8 mouse cellular contexts compared by ENCODE assay signal in genomic region chr6:126163861-126164755, GRCm38 (mm10). TPM values are rescaled to one million over a fixed set of nuclear protein-coding genes. Genes with fewer than 3 reads are reported as not detected.
DNase-seq lines count a peak whose midpoint lies in the region; ATAC-seq lines count a peak whose summit lies in the region.

No protein-coding gene starts in this region.

- peak overlapping the region; percentile 76 for H3K4me2 ChIP-seq in lung, embryonic 15.5 days
- peak overlapping the region; percentile 72 for H3K4me2 ChIP-seq in forebrain, embryonic 11.5 days (ENCODE audit: low read depth, low read length, severe bottlenecking)
- H3K4me2 ChIP-seq in kidney, embryonic 16.5 days (replicated peaks; ENCODE audit: low read depth, low read length): peak overlapping the region; percentile 77
- H3K4me2 ChIP-seq in neural tube, embryonic 12.5 days (replicated peaks): peak overlapping the region; percentile 64

- peak overlapping the region; percentile 29; the same call in 1 of the 2 replicates for H3K9ac ChIP-seq in lung, embryonic 15.5 days
- H3K9ac ChIP-seq in forebrain, embryonic 11.5 days (ENCODE audit: low read length): peak overlapping the region; percentile 33; the same call in 1 of the 2 replicates
- peak overlapping the region; percentile 69 for H3K9ac ChIP-seq in kidney, embryonic 16.5 days (replicated peaks; ENCODE audit: low read length)
- H3K9ac ChIP-seq in neural tube, embryonic 12.5 days: peak overlapping the region; percentile 29; the same call in 1 of the 2 replicates

- H3K9me3 ChIP-seq in lung, embryonic 15.5 days: no peaks in the 10 kb centered on the region
- no peaks in the 10 kb centered on the region for H3K9me3 ChIP-seq in forebrain, embryonic 11.5 days (ENCODE audit: control insufficient read depth, low read length)
- H3K9me3 ChIP-seq in kidney, embryonic 16.5 days (ENCODE audit: low read length): no peaks in the 10 kb centered on the region
- no peaks in the 10 kb centered on the region for H3K9me3 ChIP-seq in neural tube, embryonic 12.5 days

- WGBS in lung, embryonic 15.5 days: under 1% methylated on average over 40 of the region's 41 CpGs
- under 1% methylated on average over 39 of the region's 41 CpGs for WGBS in forebrain, embryonic 11.5 days
- under 1% methylated on average over 40 of the region's 41 CpGs for WGBS in kidney, embryonic 16.5 days
- under 1% methylated on average over 36 of the region's 41 CpGs for WGBS in neural tube, embryonic 12.5 days

- H3K4me3 ChIP-seq in lung, embryonic 15.5 days: peak overlapping the region; percentile 41
- peak overlapping the region; percentile 35 for H3K4me3 ChIP-seq in forebrain, embryonic 11.5 days (ENCODE audit: low read depth, low read length)
- peak overlapping the region; percentile 58 for H3K4me3 ChIP-seq in kidney, embryonic 16.5 days (ENCODE audit: low read length)
- peak overlapping the region; percentile 36 for H3K4me3 ChIP-seq in neural tube, embryonic 12.5 days

- ATAC-seq in lung, embryonic 15.5 days (ENCODE audit: borderline replicate concordance, extremely low read depth, low FRiP score, low TSS enrichment): no peak
- no peak for ATAC-seq in forebrain, embryonic 11.5 days (replicated peaks; ENCODE audit: low FRiP score)
- no peak for ATAC-seq in kidney, embryonic 16.5 days (ENCODE audit: low FRiP score, low TSS enrichment)
- no peak; the same call in 1 of the 2 replicates for ATAC-seq in neural tube, embryonic 12.5 days (ENCODE audit: low FRiP score, low read depth)

- no peaks in the 10 kb centered on the region for H3K36me3 ChIP-seq in lung, embryonic 15.5 days
- no peaks in the 10 kb centered on the region for H3K36me3 ChIP-seq in forebrain, embryonic 11.5 days (ENCODE audit: control insufficient read depth, insufficient read depth, low read length)
- no peaks in the 10 kb centered on the region for H3K36me3 ChIP-seq in kidney, embryonic 16.5 days (ENCODE audit: insufficient read depth, low read length)
- no peaks in the 10 kb centered on the region for H3K36me3 ChIP-seq in neural tube, embryonic 12.5 days

- DNase-seq in lung, postnatal 25 days (ENCODE audit: low spot score): no peak
- DNase-seq in forebrain, embryonic 11.5 days (ENCODE audit: low spot score): peak; percentile 66
- DNase-seq in thymus, postnatal 4 days: no peak
- no peak for DNase-seq in urinary bladder, postnatal 25 days (ENCODE audit: low spot score)
- DNase-seq in urinary bladder, postnatal 4 days (ENCODE audit: low spot score in 2 of 2): no peak

- H3K27ac ChIP-seq in lung, embryonic 15.5 days: no peak overlapping the region
- no peak overlapping the region for H3K27ac ChIP-seq in forebrain, embryonic 11.5 days (ENCODE audit: low read depth, low read length)
- peak overlapping the region; percentile 64 for H3K27ac ChIP-seq in kidney, embryonic 16.5 days (ENCODE audit: low read length)
- H3K27ac ChIP-seq in neural tube, embryonic 12.5 days: no peak overlapping the region

- peaks cover 56% of the 10 kb centered on the region for H3K4me1 ChIP-seq in lung, embryonic 15.5 days
- H3K4me1 ChIP-seq in forebrain, embryonic 11.5 days (replicated peaks; ENCODE audit: control insufficient read depth, insufficient read depth, low read length): peaks cover 21% of the 10 kb centered on the region; the same call in 1 of the 2 replicates
- H3K4me1 ChIP-seq in kidney, embryonic 16.5 days (ENCODE audit: insufficient read depth, low read length): peaks cover 74% of the 10 kb centered on the region
- peaks cover 43% of the 10 kb centered on the region for H3K4me1 ChIP-seq in neural tube, embryonic 12.5 days

- peaks cover 60% of the 10 kb centered on the region for H3K27me3 ChIP-seq in lung, embryonic 15.5 days
- H3K27me3 ChIP-seq in forebrain, embryonic 11.5 days (ENCODE audit: control insufficient read depth, insufficient read depth, low read length): peaks cover 53% of the 10 kb centered on the region
- no peaks in the 10 kb centered on the region for H3K27me3 ChIP-seq in kidney, embryonic 16.5 days (ENCODE audit: insufficient read depth, low read length)
- peaks cover 64% of the 10 kb centered on the region for H3K27me3 ChIP-seq in neural tube, embryonic 12.5 days (replicated peaks)

RNA-seq across cellular contexts. Expression of gene Ntf3, which starts 2.6 kb away (rescaled TPM):
- polyA plus RNA-seq in lung, embryonic 15.5 days (2015; fragmentation: Nextera tagmentation; extraction: Ambion mirVana): 4.7 and 5.9 TPM in 2 replicates
- polyA plus RNA-seq in forebrain, embryonic 11.5 days (2014; fragmentation: Nextera tagmentation; extraction: Ambion mirVana): 3.5 and 4.1 TPM in 2 replicates
- 15.2 and 15.8 TPM in 2 replicates for polyA plus RNA-seq in kidney, embryonic 16.5 days (2015; fragmentation: Nextera tagmentation; extraction: Ambion mirVana)
- polyA plus RNA-seq in neural tube, embryonic 12.5 days (2016; fragmentation: Nextera tagmentation; extraction: Ambion mirVana): 12.6 and 12.9 TPM in 2 replicates
